Mouse (Mus musculus) left cerebral cortex, postnatal 10 days (tissue): ENCODE results near the gene Adap2. TPM values are rescaled to one million over a fixed set of nuclear protein-coding genes. Genes with fewer than 3 reads are reported as not detected.

ENCODE experiments used
- total RNA-seq, 2 experiments: library from RNA; stranded (reverse); gene quantifications; 2 replicates each; pipeline ENCODE4 v1.2.3; 2021

Adap2 gene
- total RNA-seq, 2 experiments from 2014 or later, result 8.3 to 8.5 TPM

Other genes with a start within 250 kb of the Adap2 start
- gene Utp6, start 191.7 kb upstream of the Adap2 start, total RNA-seq, result 10 to 100 TPM; 26.6 to 27.9 TPM
- 10 to 100 TPM; 28.6 to 31.7 TPM for gene Suz12, start 161.0 kb upstream of the Adap2 start, total RNA-seq
- gene Crlf3, start 73.1 kb upstream of the Adap2 start, total RNA-seq, result 10 to 100 TPM; 12.2 to 13.1 TPM
- 1 to 10 TPM; 4.2 to 4.6 TPM for gene Atad5, start 64.7 kb upstream of the Adap2 start, total RNA-seq
- gene Tefm, start 11.9 kb upstream of the Adap2 start, total RNA-seq, result 10 to 100 TPM in 1 of 2 experiments, 1 to 10 TPM in 1; 9.6 to 11.5 TPM
- gene Rnf135, start 29.7 kb downstream of the Adap2 start, total RNA-seq, result 1 to 10 TPM; 3.5 to 4.1 TPM
- gene Rhot1, start 54.9 kb downstream of the Adap2 start, total RNA-seq, result 10 to 100 TPM; 67.5 to 69.6 TPM
- gene Rhbdl3, start 146.8 kb downstream of the Adap2 start, total RNA-seq, result 10 to 100 TPM; 19.4 to 22.5 TPM
- gene 5730455P16Rik, start 223.9 kb downstream of the Adap2 start, total RNA-seq, result 10 to 100 TPM; 47.9 to 52.3 TPM
- gene Zfp207, start 229.2 kb downstream of the Adap2 start, total RNA-seq, result 100 to 1,000 TPM; 146 to 149 TPM